Mouse (Mus musculus) CD8-positive naive resting alpha-beta T cell, adult 2 months (primary cell): Measurements from ENCODE around the gene Ccn5.

Experiments used
- DNase-seq, 2 experiments: peaks; one replicate each; pipeline ENCODE4 v3.0.0; 2022; ENCODE audit warnings: low read depth in 2 of 2, low spot score in 2 of 2

Ccn5 gene

DNA sequence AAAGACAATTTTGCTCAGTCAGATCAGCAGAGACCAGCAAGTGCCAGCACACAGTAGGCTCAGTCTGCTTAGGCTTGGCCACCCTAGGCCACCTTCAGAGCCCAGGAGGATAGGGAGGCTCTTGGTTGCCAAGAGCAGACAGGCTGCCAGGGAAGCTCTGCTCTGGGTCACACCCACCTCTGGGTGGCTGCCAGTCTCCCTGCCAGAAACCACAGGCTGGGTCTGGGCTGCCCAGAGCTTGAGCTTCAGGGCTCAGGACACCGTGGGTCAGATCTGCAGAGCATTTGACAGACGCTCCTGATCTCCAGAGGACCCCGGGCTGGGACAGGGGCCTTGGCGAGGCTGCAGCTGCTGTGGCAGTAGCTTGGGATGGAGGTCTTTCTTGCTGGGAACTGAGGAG lies at the start of gene Ccn5:
Gene Ccn5, plus strand, starts transcription at position 255 of the 400 bp plus-strand sequence.
- no peak for DNase-seq

DNA sequence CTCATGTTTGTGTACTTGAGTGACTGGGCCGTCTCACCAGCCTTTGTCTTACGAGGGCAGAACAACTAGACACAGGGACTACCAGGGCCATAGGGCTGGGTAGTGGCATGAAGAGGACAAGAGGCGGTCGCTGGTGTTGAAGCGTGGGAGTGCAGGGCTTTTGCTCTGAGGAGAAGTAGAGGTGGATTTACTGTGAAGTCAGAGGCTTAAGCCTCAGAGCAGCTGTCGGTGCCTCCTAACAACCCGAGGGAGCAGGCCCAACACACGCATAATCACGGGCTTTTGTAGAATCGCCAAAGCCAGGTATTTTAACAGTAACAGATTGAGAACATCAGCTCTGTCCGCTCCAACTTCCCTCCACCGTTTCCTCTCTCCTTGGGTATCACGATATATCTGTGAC lies 44.0 kb upstream of the Ccn5 start:
- DNase-seq, result no peak

DNA sequence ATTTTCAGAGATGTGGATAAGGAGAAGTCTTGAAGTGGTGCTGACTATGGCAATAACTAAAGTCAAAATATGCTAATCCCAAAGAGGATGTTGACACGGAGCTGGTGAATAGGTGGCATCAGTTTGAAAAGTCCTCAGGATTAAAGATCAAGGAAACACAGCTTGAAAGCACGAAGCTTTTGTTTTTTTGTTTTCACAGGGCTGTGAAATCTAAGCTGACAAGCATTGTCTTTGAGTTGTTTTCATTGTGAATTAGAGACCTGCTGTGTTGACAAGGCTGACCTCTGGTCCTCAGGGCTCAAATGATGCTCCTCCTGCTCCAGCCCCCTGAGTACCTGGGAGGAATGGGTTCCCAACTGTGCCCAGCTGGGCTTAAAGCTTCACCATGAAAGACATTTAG lies 43.6 kb upstream of the Ccn5 start:
- DNase-seq, result no peak

DNA sequence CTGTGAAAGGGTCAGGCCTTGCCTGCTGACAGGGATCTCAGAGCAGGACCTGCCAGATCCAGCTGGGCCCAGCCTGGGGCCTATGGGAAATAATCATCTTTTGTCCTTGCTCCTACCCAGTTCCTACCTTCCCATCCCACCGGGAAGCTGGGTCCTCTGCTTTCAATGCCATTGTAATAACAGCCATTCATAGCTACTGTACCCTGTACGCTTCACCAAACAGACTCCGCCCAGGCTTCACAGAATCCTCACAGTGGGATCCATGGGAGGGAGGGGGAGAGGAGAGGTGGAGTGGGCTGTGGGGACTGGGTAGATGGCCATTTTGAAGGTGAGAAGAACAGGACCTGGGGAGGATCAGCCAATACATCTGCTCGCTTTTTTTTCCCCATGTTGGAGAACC lies 41.8 kb upstream of the Ccn5 start:
- DNase-seq, result no peak

DNA sequence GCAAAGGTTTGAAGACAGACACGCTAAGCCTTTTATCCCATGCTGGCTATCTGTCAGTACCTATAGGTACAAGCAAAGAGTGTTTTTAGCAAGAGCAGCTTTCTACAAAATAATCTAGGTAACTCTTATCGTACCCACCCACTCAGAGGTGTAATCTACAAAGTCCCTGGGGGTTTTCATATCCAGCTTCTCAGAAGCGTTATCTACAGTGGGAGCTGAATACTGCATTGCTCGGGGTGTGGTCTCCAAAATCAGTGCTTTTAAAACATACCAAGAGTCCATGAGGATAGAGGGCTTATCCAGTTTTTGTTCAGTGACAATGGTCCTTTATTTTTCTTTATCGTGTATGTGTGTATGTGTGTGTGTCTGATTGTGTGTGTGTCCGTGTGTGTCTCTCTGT lies 37.3 kb upstream of the Ccn5 start:
- DNase-seq, result no peak

DNA sequence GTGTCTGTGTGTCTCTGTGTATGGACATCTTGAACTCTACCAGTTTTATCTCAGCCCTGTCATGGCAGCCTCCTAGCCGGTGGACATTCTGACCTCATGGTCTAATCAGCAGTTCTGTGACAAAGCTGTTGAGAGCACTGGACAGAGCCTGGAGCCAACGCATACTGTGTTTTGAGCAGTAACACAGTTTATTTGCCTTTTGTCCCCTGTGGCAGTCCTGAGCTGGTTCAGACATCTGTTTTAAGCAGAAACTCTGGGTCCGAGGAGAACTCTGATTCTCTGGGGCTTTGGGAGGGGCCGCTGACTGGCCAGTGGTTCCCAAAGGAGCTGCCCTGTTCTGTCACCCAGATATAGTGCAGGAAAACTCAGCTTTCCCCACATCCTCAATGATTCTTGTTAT lies 36.8 kb upstream of the Ccn5 start:
- no peak for DNase-seq

DNA sequence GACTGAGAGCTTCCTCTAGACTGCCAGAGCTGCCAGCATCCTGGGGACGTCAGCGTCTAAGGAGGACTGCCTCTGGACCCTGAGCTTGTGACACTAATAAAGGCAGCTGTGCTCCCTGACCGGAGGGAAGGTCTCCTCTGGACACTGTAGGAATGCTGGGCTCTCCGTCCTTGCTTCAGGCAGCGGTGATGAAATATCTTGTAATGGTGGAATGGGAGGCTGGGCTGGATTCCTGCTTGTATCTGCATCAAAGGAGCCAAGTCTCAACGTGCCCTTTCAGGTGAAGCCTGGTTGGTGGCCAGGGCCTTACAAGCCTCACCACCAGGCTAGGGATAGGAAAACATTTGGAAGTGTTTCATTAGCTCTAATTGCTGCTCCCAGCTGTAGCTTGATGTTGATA lies 33.6 kb upstream of the Ccn5 start:
- no peak for DNase-seq

DNA sequence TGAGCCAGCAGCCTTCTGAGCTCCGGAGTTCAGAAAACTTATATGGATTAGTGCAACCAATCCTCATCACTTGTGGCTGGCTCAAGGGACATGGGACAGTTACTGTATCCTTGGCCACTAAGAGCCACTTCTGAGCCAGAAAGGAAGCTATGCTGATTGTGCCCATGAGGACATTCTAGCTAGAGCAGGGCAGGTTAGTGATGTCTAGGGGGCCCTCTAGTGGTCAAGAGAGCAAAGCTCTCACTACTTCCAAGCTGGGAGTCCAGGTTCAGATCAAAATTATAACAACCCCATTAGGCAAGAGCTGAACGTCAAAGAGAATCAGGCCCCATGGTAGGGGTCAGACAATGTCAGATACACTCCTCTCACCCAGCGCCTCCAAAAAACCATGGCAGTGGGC lies 33.0 kb upstream of the Ccn5 start:
- DNase-seq, result peak in 1 of 2 experiments; percentile 33

DNA sequence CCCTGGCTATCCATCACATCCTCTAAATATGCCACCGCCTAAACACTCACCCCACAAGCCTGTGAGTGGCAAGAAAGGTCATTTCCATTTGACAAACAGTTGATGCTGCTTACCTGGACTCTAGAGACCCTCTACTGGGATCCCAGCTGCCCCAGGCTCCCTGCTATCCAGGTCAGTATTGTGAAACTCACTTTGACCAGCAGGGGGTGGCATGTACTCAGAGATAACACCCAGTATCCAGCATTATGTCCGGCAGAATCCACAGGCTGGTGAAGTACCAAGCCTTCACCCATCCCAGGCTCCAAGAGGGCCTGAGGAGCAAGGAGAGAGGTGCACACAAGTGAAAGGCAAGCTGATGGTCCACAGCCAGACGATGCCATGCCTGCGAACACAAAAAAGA lies 32.2 kb upstream of the Ccn5 start:
- peak; percentile 18 to 30 for DNase-seq

DNA sequence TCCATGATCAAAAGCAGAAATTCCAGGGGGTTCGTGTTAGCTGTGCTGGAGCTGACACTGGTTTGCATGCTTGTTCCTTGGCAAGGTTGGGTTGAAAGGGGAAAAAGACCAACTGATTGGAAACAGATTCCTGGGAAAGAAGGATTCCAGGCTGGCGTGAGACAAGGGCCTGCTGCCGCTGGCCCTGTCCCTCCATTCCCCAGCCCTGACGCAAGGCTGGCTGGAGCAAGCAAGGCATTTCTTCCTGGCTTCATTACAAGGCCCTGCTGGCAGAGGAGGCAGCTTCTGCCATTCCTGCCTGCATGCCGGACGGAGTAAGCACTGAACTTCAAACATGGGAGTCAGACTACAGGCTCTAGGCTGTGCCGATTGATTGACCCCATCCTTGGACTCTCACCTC lies 22.2 kb upstream of the Ccn5 start:
- no peak for DNase-seq

DNA sequence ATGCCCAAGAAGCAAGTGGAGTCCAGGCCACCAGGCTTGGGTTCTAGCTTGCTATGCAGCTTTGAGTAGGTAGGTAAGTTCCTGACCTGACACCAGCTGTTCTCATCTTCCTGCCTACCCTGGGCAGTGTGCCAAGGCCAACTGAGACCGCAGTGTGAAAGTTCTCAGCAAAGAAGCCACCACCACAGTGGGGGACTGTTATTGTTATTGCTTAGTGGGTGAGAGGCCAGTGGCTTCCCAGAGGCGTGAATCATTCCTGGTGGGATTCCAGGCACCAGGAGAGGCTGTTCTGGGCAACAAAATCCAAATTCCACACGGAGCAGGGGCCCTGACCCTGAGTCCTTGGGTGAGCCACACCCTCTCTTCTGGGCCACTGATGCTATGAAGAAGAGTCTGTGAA lies 19.8 kb upstream of the Ccn5 start:
- DNase-seq, result peak; percentile 51 to 64

DNA sequence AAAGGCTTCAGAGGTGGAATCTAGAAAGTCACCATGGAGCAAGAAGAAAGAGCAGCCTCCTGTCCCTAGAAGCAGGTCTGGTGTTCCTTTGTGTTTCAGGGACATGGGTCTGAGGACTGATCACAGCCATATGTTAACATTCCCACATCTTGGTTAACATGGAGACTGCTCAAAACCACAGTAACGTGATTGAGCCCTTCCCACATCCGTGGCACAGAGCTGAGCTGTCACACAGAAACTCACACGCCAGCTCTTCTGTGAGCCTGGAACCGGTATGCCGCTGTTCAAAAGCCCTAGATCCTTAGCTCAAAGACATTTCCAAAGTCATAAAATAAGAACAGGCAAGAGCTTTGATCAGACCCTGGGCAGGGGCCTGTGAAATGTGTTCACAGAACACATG lies 19.3 kb upstream of the Ccn5 start:
- DNase-seq, result no peak

DNA sequence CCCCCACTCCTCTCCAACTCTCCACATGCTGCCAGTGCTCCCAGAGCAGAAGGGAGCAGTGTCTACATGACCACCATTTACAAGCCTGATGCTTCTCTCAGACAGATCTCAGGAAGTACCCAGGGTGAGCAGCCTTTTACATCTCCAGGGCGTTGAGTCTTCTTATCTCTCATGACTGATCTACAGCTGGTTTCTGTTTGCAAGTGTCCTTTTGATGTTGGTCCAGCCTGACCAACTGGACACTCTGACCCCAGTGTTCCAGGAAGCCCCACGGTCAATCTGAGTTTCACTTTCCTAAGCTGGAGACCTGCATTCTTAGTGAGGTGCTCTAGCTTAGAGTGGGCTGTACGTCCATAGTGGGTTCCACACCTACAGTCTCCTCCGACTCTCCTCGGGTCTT lies 16.8 kb upstream of the Ccn5 start:
- no peak for DNase-seq

DNA sequence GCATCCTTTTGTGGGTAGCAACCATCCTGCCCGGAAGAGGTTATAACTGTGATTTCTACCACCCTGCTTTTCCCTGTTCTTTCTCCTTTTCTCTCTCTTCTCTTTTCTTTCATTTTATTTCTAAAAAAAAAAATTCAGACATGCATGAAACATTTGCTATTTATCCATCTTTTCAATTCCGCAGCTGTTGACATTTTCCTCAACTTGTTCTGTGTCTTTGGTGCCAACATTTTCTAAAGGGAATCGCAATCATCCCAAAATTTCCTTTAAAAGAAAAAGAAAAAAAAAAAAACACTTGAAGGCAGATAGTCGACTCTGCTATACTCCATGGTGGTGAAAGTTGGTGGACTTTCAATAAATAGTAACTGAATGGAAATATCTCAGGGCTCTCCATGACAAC lies 11.5 kb upstream of the Ccn5 start:
- no peak for DNase-seq

DNA sequence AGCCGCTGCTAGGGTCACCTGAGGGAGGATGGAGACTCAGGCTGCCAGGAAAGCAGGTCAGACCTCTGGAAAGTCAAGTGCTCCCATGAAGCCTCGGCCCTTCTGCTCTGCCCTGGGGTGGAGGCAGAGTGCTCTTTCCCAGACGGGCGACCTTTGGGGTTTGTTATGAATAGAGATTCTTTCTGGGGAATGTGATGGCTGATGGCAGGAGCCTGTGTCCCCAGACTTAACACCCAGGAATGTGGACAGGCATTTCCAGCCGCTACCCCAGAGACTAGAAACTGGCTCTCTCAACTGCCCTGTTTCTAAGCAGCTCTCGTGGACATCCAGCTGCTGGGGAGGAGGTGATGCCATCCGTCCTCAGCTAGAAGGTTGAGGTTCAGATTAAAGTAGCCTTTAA lies 11.0 kb upstream of the Ccn5 start:
- no peak for DNase-seq

DNA sequence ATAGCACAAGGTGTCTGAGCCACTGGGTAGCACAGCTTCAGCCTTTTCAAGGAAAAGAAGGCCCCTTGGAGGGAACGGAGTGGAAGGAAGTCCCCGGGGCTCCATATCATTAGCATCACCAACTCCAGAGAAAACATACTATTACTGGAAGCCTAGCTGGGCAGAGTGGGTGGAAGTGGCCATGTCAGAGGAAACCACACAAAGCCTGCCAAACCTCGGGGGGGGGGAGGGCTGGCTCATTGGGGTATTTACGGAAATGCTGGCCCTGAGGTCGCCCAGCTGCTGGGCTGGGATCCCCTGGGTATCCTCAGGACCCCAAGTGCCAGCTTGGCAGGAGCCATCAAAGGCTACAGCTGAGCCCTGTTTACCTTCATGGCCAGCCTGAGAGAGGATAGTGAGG lies 7.6 kb upstream of the Ccn5 start:
- DNase-seq, result no peak

DNA sequence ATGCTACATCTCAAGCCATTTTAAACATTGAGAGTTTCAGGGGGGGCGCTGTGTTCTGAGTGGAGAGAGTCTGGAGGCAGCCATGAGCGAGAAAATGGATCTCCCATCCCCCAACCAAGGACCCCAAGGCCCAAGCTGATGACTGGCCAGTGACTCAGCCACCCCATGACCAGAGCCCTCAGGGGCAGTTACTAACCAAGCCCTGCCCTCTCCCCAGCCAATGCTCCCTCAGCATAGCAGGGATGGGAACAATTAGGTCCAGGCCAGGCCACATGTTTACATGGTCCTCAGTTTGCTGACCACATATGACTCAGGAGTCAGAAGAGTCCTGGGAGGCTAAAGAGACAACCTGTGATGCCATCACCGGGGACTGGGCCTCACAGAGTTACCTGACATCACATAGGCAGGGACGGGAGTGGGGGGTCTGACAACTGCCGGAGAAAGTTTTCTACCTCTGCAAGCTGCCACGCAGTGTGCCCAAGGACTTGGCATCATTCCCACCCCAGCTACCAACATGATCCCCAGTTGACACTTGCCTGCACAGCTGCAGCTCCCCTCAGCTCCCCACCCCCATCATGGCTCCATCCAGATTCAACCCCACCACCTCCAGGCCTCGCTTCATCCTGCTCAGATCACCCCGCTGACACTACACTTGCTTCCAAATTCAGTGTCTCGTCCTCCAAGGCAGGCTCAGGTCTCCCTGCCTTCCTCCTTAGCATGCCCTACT lies 5.8 kb upstream of the Ccn5 start:
- no peak for DNase-seq

DNA sequence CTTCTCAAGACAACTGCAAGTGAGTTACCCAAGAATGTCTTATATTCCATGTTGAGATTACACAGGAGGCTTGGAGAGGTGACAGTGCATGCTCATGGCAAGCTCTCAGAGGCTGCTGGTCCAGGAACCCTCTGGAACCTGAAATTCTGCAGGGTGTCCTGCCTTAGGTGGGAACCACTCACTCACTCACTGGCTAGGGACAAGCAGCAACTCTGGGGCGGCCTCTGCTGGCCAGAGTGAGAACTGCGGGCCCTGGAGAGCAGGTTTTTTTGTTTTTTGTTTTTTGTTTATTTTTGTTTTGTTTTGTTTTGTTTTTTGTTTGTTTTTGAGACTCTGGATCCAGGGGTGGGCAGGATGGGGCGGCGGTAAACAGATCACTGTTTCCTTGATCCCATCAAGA lies 2.6 kb downstream of the Ccn5 start:
- DNase-seq, result peak in 1 of 2 experiments; percentile 27

DNA sequence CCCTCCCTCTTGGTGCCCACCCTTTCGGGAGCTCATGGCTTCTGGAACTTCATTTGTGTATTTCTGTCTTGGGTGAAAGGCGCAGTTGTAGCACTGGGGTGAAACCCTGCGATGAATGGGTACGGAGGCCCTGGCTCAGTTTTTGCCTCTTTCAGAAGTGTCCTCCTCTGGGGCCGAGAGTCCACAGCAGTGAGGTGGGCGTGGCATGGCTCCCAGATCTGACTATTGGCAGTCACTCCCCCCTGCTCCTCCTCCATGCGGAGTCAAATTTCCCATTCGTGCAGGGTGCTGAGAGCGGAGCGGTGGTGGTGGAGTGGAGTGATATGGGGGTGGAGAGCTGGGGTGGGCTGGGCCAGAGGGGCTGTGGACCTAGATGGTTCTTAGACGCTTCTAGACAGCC lies 3.1 kb downstream of the Ccn5 start:
- no peak for DNase-seq

DNA sequence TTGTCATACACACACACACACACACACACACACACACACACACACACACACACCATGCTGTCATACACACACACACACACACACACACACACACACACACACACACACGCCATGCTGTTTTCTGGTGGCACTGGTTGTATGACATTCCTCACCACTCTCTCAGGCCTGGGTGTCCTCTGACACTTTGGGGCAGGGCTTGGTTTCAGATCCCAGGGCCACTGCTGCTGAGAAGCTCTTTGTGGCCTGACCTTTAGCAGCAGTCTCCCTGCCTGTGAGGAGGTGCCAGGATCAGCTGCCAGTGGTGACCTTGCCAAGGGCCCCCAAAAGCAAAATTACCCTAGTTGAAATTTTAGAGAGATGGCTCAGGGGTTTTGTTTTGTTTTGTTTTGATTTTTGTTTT lies 5.2 kb downstream of the Ccn5 start:
- DNase-seq, result no peak

DNA sequence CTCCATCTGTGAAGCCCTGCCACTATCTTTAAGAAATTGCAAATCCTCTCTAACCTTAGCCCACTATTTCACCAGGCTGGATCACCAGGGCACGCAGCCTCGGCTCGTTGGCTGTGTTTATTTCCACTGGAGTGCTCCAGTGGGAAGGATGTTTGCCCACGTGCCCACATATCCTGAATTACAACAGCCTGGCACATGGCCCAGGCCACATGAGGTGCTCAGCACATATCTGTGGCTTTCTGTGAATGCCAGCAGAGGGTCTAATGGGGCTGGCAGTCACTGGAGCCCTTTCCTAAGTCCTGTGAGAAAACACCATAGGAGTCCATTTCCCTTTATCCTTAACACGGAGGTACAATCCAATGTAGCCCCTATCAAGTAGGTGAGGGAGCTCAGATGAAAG lies 5.8 kb downstream of the Ccn5 start:
- DNase-seq, result no peak

DNA sequence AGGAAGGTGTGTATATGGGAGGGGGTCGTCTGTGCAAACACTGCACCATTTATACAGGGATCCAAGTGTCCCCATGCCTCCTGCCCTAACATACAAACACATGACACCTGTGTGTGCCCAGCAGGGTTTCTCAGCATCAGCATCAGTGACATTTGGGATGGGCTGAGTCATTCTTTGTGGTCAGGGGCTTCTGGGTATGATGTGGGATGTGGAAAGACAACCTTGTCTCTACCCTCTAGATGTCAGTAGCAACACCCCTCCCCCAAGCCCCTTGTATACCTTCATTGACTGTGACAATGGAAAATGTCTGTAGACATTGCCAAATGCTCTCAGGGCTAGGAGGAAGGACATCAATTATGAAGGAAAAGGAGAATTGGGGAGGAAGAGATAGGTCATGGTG lies 10.5 kb downstream of the Ccn5 start:
- DNase-seq, result no peak

DNA sequence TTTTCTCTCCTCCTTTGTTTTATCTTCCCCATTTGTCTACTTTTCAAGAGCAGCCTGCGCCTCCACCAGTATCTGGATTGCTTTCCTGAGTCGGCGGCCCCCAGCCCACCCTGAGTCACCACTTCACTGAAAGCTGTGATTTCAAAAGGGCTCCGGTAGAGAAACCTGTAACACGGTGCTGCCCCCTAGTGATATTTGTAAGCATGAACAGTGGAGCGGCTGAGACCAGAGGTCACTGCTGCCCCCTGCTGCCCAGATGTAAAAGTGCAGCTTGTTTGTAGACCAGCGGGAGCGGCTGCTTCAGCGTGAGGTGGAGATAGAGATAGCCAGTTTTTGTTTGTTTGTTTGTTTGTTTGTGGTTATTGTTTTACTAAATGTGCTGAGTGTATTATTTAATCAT lies 17.4 kb downstream of the Ccn5 start:
- DNase-seq, result peak; percentile 74 to 81

DNA sequence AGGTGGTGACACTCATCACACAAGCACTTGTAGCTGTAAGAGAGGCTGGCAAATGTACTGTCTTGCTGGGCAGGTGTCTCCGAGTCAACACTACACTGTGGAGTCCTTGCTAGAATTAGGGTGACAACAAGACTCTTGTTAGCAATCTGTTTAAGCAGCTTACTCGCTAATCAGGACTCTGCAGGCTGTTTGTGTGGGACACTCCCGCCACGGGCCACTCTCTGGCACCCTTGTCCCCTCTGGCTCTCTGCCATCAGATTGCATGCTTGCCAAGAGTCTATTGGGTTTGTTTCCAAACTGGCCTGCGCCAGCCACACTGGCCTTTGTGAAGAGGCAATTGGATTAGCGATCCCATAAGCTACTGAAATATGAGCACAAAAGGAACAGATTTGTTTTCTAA lies 18.9 kb downstream of the Ccn5 start:
- DNase-seq, result no peak
